Mouse (Mus musculus) liver, embryonic 13.5 days (tissue): ENCODE measurements around the gene 1700066M21Rik. TPM values are rescaled to one million over a fixed set of nuclear protein-coding genes. Genes with fewer than 3 reads are reported as not detected.

Experiments used
- ATAC-seq: fragments of 200-750 bp; cut with Nextera tagmentation; 2 replicates; pipeline ENCODE4 v1.8.0; 2017; ENCODE audit warnings: low read depth, mild to moderate bottlenecking, moderate number of reproducible peaks, moderate library complexity
- DNase-seq: peaks from one replicate; pipeline ENCODE4 v3.0.0; 2022
- H3K27ac ChIP-seq: fragments of 300-500 bp; sonication (generic); 2 replicates; pipeline ENCODE4 v1.5.1; 2015; ENCODE audit warnings: moderate library complexity, mild to moderate bottlenecking, inconsistent platforms
- H3K27me3 ChIP-seq: fragments of 300-500 bp; sonication (generic); 2 replicates; pipeline ENCODE4 v1.6.1; 2015; ENCODE audit warnings: mild to moderate bottlenecking, inconsistent platforms
- H3K36me3 ChIP-seq: fragments of 300-500 bp; sonication (generic); 2 replicates; pipeline ENCODE4 v1.6.1; 2015; ENCODE audit warnings: mild to moderate bottlenecking, inconsistent platforms
- H3K4me1 ChIP-seq: fragments of 300-500 bp; sonication (generic); replicated peaks from 2 replicates; pipeline ENCODE4 v1.6.1; 2015; ENCODE audit warnings: inconsistent platforms
- H3K4me2 ChIP-seq: fragments of 300-500 bp; sonication (generic); 2 replicates; pipeline ENCODE4 v1.6.1; 2015; ENCODE audit warnings: inconsistent platforms, mild to moderate bottlenecking, moderate library complexity
- H3K4me3 ChIP-seq: fragments of 300-500 bp; sonication (generic); replicated peaks from 2 replicates; pipeline ENCODE4 v1.5.1; 2015; ENCODE audit warnings: mild to moderate bottlenecking, inconsistent platforms
- H3K9ac ChIP-seq: fragments of 300-500 bp; sonication (generic); 2 replicates; pipeline ENCODE4 v1.6.1; 2015; ENCODE audit warnings: mild to moderate bottlenecking, inconsistent platforms
- H3K9me3 ChIP-seq: fragments of 300-500 bp; sonication (generic); replicated peaks from 2 replicates; pipeline ENCODE4 v1.6.1; 2016; ENCODE audit warnings: inconsistent platforms
- WGBS: fragments of 180-500 bp; shearing (Covaris S2); methylation state at CpG from one replicate; pipeline ENCODE4 v1.1.7; 2015; ENCODE audit not compliant: insufficient replicate concordance; 5-methylcytosine and 5-hydroxymethylcytosine counted together
- polyA plus RNA-seq: library from polyadenylated mRNA; unstranded; fragments of >200 nt; fragmentation: Nextera tagmentation; extraction: Ambion mirVana; gene quantifications from 2 replicates; pipeline ENCODE4 v1.2.1, GENCODE M21; 2015

The 1700066M21Rik gene
- 8.9 and 11.6 TPM in 2 replicates for polyA plus RNA-seq

GRCm38 (mm10) chr1:57377376-57378341, at the start of gene 1700066M21Rik:
Gene 1700066M21Rik, plus strand, starts transcription at chr1:57377620.
- no peaks in the 10 kb centered on the region for H3K9me3 ChIP-seq
- peak within 1 kb of the TSS; percentile 98 for H3K9ac ChIP-seq
- peak within 1 kb of the TSS; percentile 94 for H3K4me2 ChIP-seq
- under 1% methylated on average over 74 of the region's 81 CpGs for WGBS
- H3K4me1 ChIP-seq = peaks cover 21% of the 10 kb centered on the region
- H3K27ac ChIP-seq = peak within 1 kb of the TSS; percentile 77
- DNase-seq (peak; percentile 93), ATAC-seq (peak; percentile 96)
- no peaks in the 10 kb centered on the region; the same call in 1 of the 2 replicates for H3K36me3 ChIP-seq
- no peaks in the 10 kb centered on the region for H3K27me3 ChIP-seq
- peak within 1 kb of the TSS; percentile 98 for H3K4me3 ChIP-seq

- no peaks in the 10 kb centered on the region for H3K9me3 ChIP-seq
- ATAC-seq = no peak
- H3K27me3 ChIP-seq = no peaks in the 10 kb centered on the region
- H3K27ac ChIP-seq = no peak overlapping the region
- H3K4me3 ChIP-seq = no peak overlapping the region
- no peaks in the 10 kb centered on the region for H3K4me1 ChIP-seq
- H3K36me3 ChIP-seq = no peaks in the 10 kb centered on the region
- no peak overlapping the region for H3K9ac ChIP-seq
- WGBS = 54% methylated on average over 5 of the region's 5 CpGs
- H3K4me2 ChIP-seq = no peak overlapping the region
- no peak for DNase-seq
Observed at GRCm38 (mm10) chr1:57329285-57330093, 47.9 kb upstream of the 1700066M21Rik start.

GRCm38 (mm10) chr1:57330228-57330627, 47.2 kb upstream of the 1700066M21Rik start:
- H3K9me3 ChIP-seq = no peaks in the 10 kb centered on the region
- no peak overlapping the region for H3K9ac ChIP-seq
- H3K4me3 ChIP-seq = no peak overlapping the region
- no peaks in the 10 kb centered on the region for H3K27me3 ChIP-seq
- 62% methylated on average over 6 of the region's 6 CpGs for whole genome bisulfite sequencing
- ATAC-seq = no peak
- no peak for DNase-seq
- no peaks in the 10 kb centered on the region for H3K4me1 ChIP-seq
- no peak overlapping the region for H3K4me2 ChIP-seq
- no peak overlapping the region for H3K27ac ChIP-seq
- no peaks in the 10 kb centered on the region for H3K36me3 ChIP-seq

- Histone ChIP-seq H3K9me3 (no peaks in the 10 kb centered on the region), H3K27ac (no peak overlapping the region), H3K4me3 (no peak overlapping the region), H3K4me1 (no peaks in the 10 kb centered on the region), H3K4me2 (no peak overlapping the region), H3K36me3 (no peaks in the 10 kb centered on the region), H3K9ac (no peak overlapping the region), H3K27me3 (no peaks in the 10 kb centered on the region)
- WGBS = 11% methylated on average over 4 of the region's 4 CpGs
- ATAC-seq (no peak), DNase-seq (no peak)
Observed at GRCm38 (mm10) chr1:57332040-57332439, 45.4 kb upstream of the 1700066M21Rik start.

GRCm38 (mm10) chr1:57333550-57334213, 43.7 kb upstream of the 1700066M21Rik start:
- no peak overlapping the region for H3K9ac ChIP-seq
- no peaks in the 10 kb centered on the region for H3K9me3 ChIP-seq
- ATAC-seq (no peak), DNase-seq (no peak)
- no peaks in the 10 kb centered on the region for H3K36me3 ChIP-seq
- no peak overlapping the region for H3K27ac ChIP-seq
- H3K4me3 ChIP-seq = no peak overlapping the region
- WGBS = 32% methylated on average over 11 of the region's 11 CpGs
- H3K27me3 ChIP-seq = no peaks in the 10 kb centered on the region
- no peak overlapping the region for H3K4me2 ChIP-seq
- no peaks in the 10 kb centered on the region for H3K4me1 ChIP-seq

GRCm38 (mm10) chr1:57335200-57335599, 42.2 kb upstream of the 1700066M21Rik start:
- Histone ChIP-seq H3K27me3 (no peaks in the 10 kb centered on the region), H3K9ac (no peak overlapping the region), H3K27ac (no peak overlapping the region), H3K4me3 (no peak overlapping the region), H3K4me2 (no peak overlapping the region), H3K36me3 (no peaks in the 10 kb centered on the region), H3K4me1 (no peaks in the 10 kb centered on the region), H3K9me3 (no peaks in the 10 kb centered on the region)
- 48% methylated on average over 5 of the region's 5 CpGs for WGBS
- ATAC-seq = no peak
- no peak for DNase-seq

- H3K27ac ChIP-seq = no peak overlapping the region
- no peaks in the 10 kb centered on the region for H3K9me3 ChIP-seq
- H3K36me3 ChIP-seq = no peaks in the 10 kb centered on the region
- WGBS = 41% methylated on average over 14 of the region's 14 CpGs
- ATAC-seq (no peak), DNase-seq (no peak)
- no peak overlapping the region for H3K4me2 ChIP-seq
- H3K27me3 ChIP-seq = no peaks in the 10 kb centered on the region
- H3K9ac ChIP-seq = no peak overlapping the region
- H3K4me3 ChIP-seq = no peak overlapping the region
- no peaks in the 10 kb centered on the region for H3K4me1 ChIP-seq
Observed at GRCm38 (mm10) chr1:57339156-57339796, 38.1 kb upstream of the 1700066M21Rik start.

GRCm38 (mm10) chr1:57341197-57341596, 36.2 kb upstream of the 1700066M21Rik start:
- 36% methylated on average over 2 of the region's 2 CpGs for WGBS
- ATAC-seq = no peak

GRCm38 (mm10) chr1:57347487-57347886, 29.9 kb upstream of the 1700066M21Rik start:
- Histone ChIP-seq H3K27ac (no peak overlapping the region), H3K9ac (no peak overlapping the region), H3K4me1 (no peaks in the 10 kb centered on the region), H3K27me3 (no peaks in the 10 kb centered on the region), H3K4me3 (no peak overlapping the region), H3K36me3 (no peaks in the 10 kb centered on the region), H3K9me3 (no peaks in the 10 kb centered on the region), H3K4me2 (no peak overlapping the region)
- ATAC-seq = no peak
- no peak for DNase-seq

More at GRCm38 (mm10) chr1:57341197-57341596, 36.2 kb upstream of the 1700066M21Rik start:
- no peak for DNase-seq
- H3K27ac ChIP-seq = no peak overlapping the region
- H3K9me3 ChIP-seq = no peaks in the 10 kb centered on the region
- H3K9ac ChIP-seq = no peak overlapping the region
- no peaks in the 10 kb centered on the region for H3K4me1 ChIP-seq
- H3K36me3 ChIP-seq = no peaks in the 10 kb centered on the region
- no peak overlapping the region for H3K4me2 ChIP-seq
- no peak overlapping the region for H3K4me3 ChIP-seq
- H3K27me3 ChIP-seq = no peaks in the 10 kb centered on the region

- no peak for DNase-seq
- Histone ChIP-seq H3K27ac (no peak overlapping the region), H3K27me3 (no peaks in the 10 kb centered on the region), H3K9me3 (no peaks in the 10 kb centered on the region), H3K4me2 (no peak overlapping the region), H3K4me1 (no peaks in the 10 kb centered on the region), H3K9ac (no peak overlapping the region), H3K4me3 (no peak overlapping the region), H3K36me3 (no peaks in the 10 kb centered on the region)
- ATAC-seq = no peak
- WGBS = 52% methylated on average over 1 of the region's 1 CpGs
Observed at GRCm38 (mm10) chr1:57351941-57352340, 25.5 kb upstream of the 1700066M21Rik start.
